Mouse (Mus musculus): ENCODE measurements around the gene Ifnl2. TPM values are rescaled to one million over a fixed set of nuclear protein-coding genes. Genes with fewer than 3 reads are reported as not detected.
"Not testable (repeated sequence)": the region's sequence is repeated elsewhere in the genome, so short reads cannot be mapped to it uniquely, and the experiment has no call there.

The Ifnl2 gene
- polyA plus RNA-seq, 1 experiment from 2014 or later, result not detected

- H3K4me1 ChIP-seq (ENCODE audit: insufficient read depth), result no peaks in the 10 kb centered on the region
- TF ChIP-seq CTCF (IDR thresholded peaks at IDR 0.05; ENCODE audit: low read depth), result no peak
- H3K27me3 ChIP-seq (ENCODE audit: insufficient read depth, low read length), result no peaks in the 10 kb centered on the region
- H3K4me3 ChIP-seq (ENCODE audit: low read depth, low read length), result no peak overlapping the region
- no peaks in the 10 kb centered on the region for H3K36me3 ChIP-seq (ENCODE audit: insufficient read depth)
- DNase-seq (peak; percentile 75), ATAC-seq (ENCODE audit: insufficient read depth) (peak; percentile 35; the same call in 1 of the 2 replicates)
- H3K27ac ChIP-seq (ENCODE audit: low read depth), result no peak overlapping the region
- H3K4me2 ChIP-seq, result no peak overlapping the region
- no peak overlapping the region for H3K9ac ChIP-seq
- no peaks in the 10 kb centered on the region for H3K9me3 ChIP-seq (ENCODE audit: low read depth, low read length)
- 46% methylated on average over 8 of the region's 8 CpGs for WGBS
These were observed 21.8 kb upstream of the Ifnl2 start for GRCm38 (mm10) chr7:28532005-28532404.

DNA sequence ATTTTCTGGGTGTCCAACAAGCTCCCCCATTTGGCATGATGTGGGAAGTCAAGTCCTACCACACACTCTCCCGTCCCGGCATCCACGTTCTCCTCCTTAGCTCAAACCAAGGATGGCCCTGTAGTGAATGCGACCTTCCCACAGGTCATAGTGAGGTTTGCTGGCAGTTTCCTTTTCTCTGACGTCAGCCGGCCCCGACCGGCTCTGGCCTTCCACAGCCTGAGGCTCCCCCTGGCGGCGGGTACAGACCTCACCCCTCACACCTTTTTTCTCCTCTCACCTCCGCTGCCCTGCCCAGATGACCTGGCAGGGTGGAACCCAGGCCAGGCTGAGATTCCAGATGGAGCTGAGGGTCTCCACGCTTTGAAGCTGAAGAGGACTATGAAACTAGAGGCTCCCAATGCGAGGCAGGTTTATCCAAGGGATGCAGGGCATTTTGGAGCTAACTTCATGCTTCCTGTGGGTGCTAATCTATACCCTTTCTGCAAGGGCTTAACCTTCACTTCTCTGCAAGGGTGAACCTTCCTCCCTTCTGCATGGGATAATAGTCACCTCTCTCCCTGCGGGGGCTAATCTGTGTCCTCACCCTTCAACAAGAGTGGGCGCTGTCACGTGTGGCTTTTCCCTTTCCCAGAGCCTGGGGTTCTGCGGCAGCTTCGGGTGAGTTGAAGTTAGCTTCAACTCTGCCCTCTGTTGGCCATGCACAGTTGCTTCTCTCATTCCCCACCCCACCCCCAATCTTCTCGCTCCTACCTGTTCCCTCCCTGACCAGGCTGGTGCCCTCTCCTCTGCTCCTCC is 17.9 kb upstream of the Ifnl2 start:
- H3K9ac ChIP-seq, result no peak overlapping the region
- DNase-seq (peak; percentile 84), ATAC-seq (ENCODE audit: insufficient read depth) (peak; percentile 65)
- H3K4me2 ChIP-seq, result no peak overlapping the region
- 5% methylated on average over 19 of the region's 19 CpGs for WGBS
- H3K27me3 ChIP-seq (ENCODE audit: insufficient read depth, low read length), result no peaks in the 10 kb centered on the region
- no peaks in the 10 kb centered on the region for H3K9me3 ChIP-seq (ENCODE audit: low read depth, low read length)
- peak; percentile 86 for TF ChIP-seq CTCF (IDR thresholded peaks at IDR 0.05; ENCODE audit: low read depth)
- H3K4me1 ChIP-seq (ENCODE audit: insufficient read depth), result no peaks in the 10 kb centered on the region
- H3K36me3 ChIP-seq (ENCODE audit: insufficient read depth), result no peaks in the 10 kb centered on the region
- H3K4me3 ChIP-seq (ENCODE audit: low read depth, low read length), result no peak overlapping the region
- H3K27ac ChIP-seq (ENCODE audit: low read depth), result no peak overlapping the region

DNA sequence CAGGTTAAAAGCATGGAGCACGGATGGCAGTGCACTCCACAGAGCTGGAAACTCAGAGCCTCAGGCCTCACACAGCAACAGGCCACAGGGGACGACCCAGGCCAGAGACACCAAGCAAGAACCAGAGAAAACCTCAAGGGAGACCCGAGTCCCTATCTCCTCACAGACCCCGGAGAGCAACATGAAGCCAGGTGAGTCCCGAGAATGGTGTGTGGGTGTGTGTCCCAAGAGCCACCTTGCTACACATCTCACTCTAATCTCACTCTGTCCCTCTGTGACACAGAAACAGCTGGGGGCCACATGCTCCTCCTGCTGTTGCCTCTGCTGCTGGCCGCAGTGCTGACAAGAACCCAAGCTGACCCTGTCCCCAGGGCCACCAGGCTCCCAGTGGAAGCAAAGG is 12.3 kb upstream of the Ifnl2 start, which contains the start of gene Ifnl3:
Gene Ifnl3, plus strand, starts transcription at position 301 of the 400 bp plus-strand sequence.
- not testable (repeated sequence) for ATAC-seq (ENCODE audit: insufficient read depth); H3K4me1 ChIP-seq (ENCODE audit: insufficient read depth)
- WGBS, result 59% methylated on average over 5 of the region's 6 CpGs

DNA sequence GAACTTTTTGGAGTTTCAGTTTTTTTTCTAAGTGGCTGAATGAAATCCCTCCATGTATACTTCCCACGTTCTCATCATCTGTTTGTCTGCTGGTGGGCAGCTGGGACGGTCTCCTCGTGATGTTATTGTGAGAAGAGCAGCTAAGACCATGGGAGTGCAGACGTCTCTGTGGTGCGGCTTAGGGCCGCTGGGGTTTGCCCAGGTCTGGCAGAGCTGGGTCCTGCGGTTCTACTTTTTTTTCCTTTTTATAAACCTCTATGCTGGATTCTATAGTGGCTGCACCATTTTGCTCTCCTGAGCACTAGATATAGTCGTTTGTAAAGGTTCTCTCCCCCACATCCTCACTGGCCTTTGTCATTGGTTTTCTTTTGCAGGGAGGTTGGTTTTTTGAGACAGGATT is 1.2 kb upstream of the Ifnl2 start:
- H3K9me3 ChIP-seq (ENCODE audit: low read depth, low read length), result no peaks in the 10 kb centered on the region
- 74% methylated on average over 8 of the region's 8 CpGs for WGBS
- H3K4me1 ChIP-seq (ENCODE audit: insufficient read depth), result no peaks in the 10 kb centered on the region
- H3K9ac ChIP-seq, result no peak overlapping the region
- DNase-seq (no peak), ATAC-seq (ENCODE audit: insufficient read depth) (no peak)
- no peak overlapping the region for H3K4me3 ChIP-seq (ENCODE audit: low read depth, low read length)
- no peak overlapping the region for H3K27ac ChIP-seq (ENCODE audit: low read depth)
- H3K27me3 ChIP-seq (ENCODE audit: insufficient read depth, low read length), result no peaks in the 10 kb centered on the region
- no peak for TF ChIP-seq CTCF (IDR thresholded peaks at IDR 0.05; ENCODE audit: low read depth)
- no peak overlapping the region for H3K4me2 ChIP-seq
- no peaks in the 10 kb centered on the region for H3K36me3 ChIP-seq (ENCODE audit: insufficient read depth)

More for the DNA sequence above, 12.3 kb upstream of the Ifnl2 start, which contains the start of gene Ifnl3:
- H3K4me3 ChIP-seq (ENCODE audit: low read depth, low read length); H3K9me3 ChIP-seq (ENCODE audit: low read depth, low read length); H3K9ac ChIP-seq; DNase-seq; H3K4me2 ChIP-seq; H3K27me3 ChIP-seq (ENCODE audit: insufficient read depth, low read length); H3K36me3 ChIP-seq (ENCODE audit: insufficient read depth); H3K27ac ChIP-seq (ENCODE audit: low read depth): not testable (repeated sequence)

- H3K4me2 ChIP-seq; H3K9me3 ChIP-seq (ENCODE audit: low read depth, low read length); H3K27me3 ChIP-seq (ENCODE audit: insufficient read depth, low read length); H3K4me1 ChIP-seq (ENCODE audit: insufficient read depth); ATAC-seq (ENCODE audit: insufficient read depth); H3K9ac ChIP-seq; H3K36me3 ChIP-seq (ENCODE audit: insufficient read depth); H3K27ac ChIP-seq (ENCODE audit: low read depth); H3K4me3 ChIP-seq (ENCODE audit: low read depth, low read length); DNase-seq: not testable (repeated sequence)
- 58% methylated on average over 2 of the region's 2 CpGs for WGBS
These were observed 1.1 kb downstream of the Ifnl2 start for GRCm38 (mm10) chr7:28509121-28509520.

GRCm38 (mm10) chr7:28505585-28505984 is 4.7 kb downstream of the Ifnl2 start:
- Histone ChIP-seq H3K36me3 (ENCODE audit: insufficient read depth) (no peaks in the 10 kb centered on the region), H3K4me3 (ENCODE audit: low read depth, low read length) (no peak overlapping the region), H3K27me3 (ENCODE audit: insufficient read depth, low read length) (no peaks in the 10 kb centered on the region), H3K4me1 (ENCODE audit: insufficient read depth) (no peaks in the 10 kb centered on the region), H3K9me3 (ENCODE audit: low read depth, low read length) (no peaks in the 10 kb centered on the region), H3K27ac (ENCODE audit: low read depth) (no peak overlapping the region), H3K9ac (no peak overlapping the region), H3K4me2 (no peak overlapping the region)
- TF ChIP-seq CTCF (IDR thresholded peaks at IDR 0.05; ENCODE audit: low read depth), result no peak
- WGBS, result 6% methylated on average over 5 of the region's 5 CpGs
- no peak for ATAC-seq (ENCODE audit: insufficient read depth)
- DNase-seq, result peak; percentile 69

- Histone ChIP-seq H3K4me1 (ENCODE audit: insufficient read depth) (no peaks in the 10 kb centered on the region), H3K27ac (ENCODE audit: low read depth) (no peak overlapping the region), H3K4me3 (ENCODE audit: low read depth, low read length) (no peak overlapping the region), H3K9ac (no peak overlapping the region), H3K36me3 (ENCODE audit: insufficient read depth) (no peaks in the 10 kb centered on the region), H3K4me2 (no peak overlapping the region), H3K27me3 (ENCODE audit: insufficient read depth, low read length) (no peaks in the 10 kb centered on the region), H3K9me3 (ENCODE audit: low read depth, low read length) (no peaks in the 10 kb centered on the region)
- no peak for ATAC-seq (ENCODE audit: insufficient read depth)
- no peak for DNase-seq
- WGBS, result 55% methylated on average over 11 of the region's 11 CpGs
- TF ChIP-seq CTCF (IDR thresholded peaks at IDR 0.05; ENCODE audit: low read depth), result no peak
These were observed 14.8 kb downstream of the Ifnl2 start for GRCm38 (mm10) chr7:28495426-28495825.

Data from lung, embryonic 14.5 days (tissue).